Mouse (Mus musculus): ENCODE data around the gene Plac8. TPM values are rescaled to one million over a fixed set of nuclear protein-coding genes. Genes with fewer than 3 reads are reported as not detected.

Gene Plac8
- total and polyA plus RNA-seq, 2 experiments = 18.2 to 29.7 TPM

DNA sequence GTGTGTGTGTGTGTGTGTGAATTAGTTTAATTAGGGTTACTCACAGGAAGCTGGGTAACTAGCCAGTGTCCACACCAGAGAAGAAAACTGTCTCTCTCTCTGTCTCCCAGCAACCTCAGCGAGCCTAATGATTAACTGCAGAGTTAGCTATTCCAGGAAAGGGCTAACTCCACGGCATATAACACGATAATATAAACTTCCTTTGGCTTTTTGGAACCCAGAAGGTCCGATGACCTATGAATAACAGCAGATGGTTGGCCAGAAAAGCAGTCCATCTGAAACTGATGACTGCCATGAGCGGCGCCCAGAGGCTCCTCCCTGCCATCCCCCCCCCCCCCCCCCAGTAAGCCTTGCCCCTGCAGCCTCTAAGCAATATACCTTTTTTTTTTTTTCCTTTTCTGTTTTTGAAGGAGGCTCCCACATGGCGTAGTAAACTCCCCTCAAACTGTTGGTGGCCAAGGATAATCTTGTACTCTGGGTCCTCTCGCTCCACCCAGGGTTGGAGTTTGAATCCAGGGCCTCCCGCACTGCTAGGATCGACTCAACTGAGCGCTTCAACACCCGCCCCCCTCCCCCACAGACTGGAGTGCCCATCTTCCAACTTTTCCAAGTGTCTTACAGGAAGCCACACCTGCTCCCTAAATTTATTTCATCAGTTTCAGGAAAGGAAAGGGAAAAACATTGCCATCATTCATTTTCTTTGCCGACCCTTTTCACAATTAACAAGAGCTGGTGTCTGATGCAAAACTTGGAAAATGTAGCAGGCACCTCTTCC, 4.6 kb downstream of the Plac8 start:
- H3K79me2 ChIP-seq (ENCODE audit: control insufficient read depth, insufficient read depth, low read length) = 0 out of 2 replicates have a peak, but pooled peaks cover 3% of the 10 kb centered on the region
- no peak for TF ChIP-seq POLR2A (IDR thresholded peaks at IDR 0.05; ENCODE audit: extremely low read depth, insufficient read depth, low read length)
- TF ChIP-seq CTCF (IDR thresholded peaks at IDR 0.05; ENCODE audit: low read depth, low read length) = no peak
- H3K4me1 ChIP-seq (ENCODE audit: control insufficient read depth, insufficient read depth, low read length) = peaks cover 7% of the 10 kb centered on the region
- H3K27ac ChIP-seq (replicated peaks; ENCODE audit: insufficient read depth, low read depth, low read length) = peak overlapping the region; percentile 77
- H3K27me3 ChIP-seq (ENCODE audit: control insufficient read depth, insufficient read depth, low read length) = no peaks in the 10 kb centered on the region
- peak overlapping the region; percentile 32; the same call in 1 of the 2 replicates for H3K9ac ChIP-seq (ENCODE audit: low read depth, low read length)
- DNase-seq (ENCODE audit: extremely low read depth, low read depth, low spot score) = peak; percentile 74
- 15% methylated on average over 13 of the region's 13 CpGs for WGBS
- H3K4me3 ChIP-seq (ENCODE audit: insufficient read depth, low read depth, low read length) = peak overlapping the region; percentile 21; the same call in 1 of the 2 replicates
- H3K36me3 ChIP-seq (ENCODE audit: control insufficient read depth, insufficient read depth, low read length) = no peaks in the 10 kb centered on the region

DNA sequence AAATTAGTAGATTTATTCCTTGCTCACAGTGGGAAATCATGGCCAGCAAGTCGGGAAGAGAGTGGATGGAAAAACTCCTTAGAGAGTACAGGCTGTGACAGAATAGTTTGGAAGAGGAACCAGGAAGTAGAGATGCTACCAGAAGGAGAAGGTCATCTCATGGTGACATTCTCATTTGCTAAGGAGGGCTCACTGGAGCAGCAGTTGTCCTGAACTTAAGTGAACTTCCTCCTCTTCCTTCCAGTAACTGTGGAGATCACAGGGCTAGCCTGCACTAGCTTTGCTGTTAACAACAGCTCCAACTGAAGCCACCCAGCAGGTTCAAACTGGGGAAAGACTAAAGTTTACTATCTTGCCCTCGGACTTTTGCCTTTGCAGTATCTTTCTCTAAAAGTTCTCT, 5.2 kb downstream of the Plac8 start:
- Histone ChIP-seq H3K27me3 (ENCODE audit: control insufficient read depth, insufficient read depth, low read length) (no peaks in the 10 kb centered on the region), H3K9ac (ENCODE audit: low read depth, low read length) (peak overlapping the region; percentile 32; the same call in 1 of the 2 replicates), H3K79me2 (ENCODE audit: control insufficient read depth, insufficient read depth, low read length) (0 out of 2 replicates have a peak, but pooled peaks cover 3% of the 10 kb centered on the region), H3K4me3 (ENCODE audit: insufficient read depth, low read depth, low read length) (peak overlapping the region; percentile 43; the same call in 1 of the 2 replicates), H3K36me3 (ENCODE audit: control insufficient read depth, insufficient read depth, low read length) (no peaks in the 10 kb centered on the region), H3K27ac (replicated peaks; ENCODE audit: insufficient read depth, low read depth, low read length) (peak overlapping the region; percentile 77), H3K4me1 (ENCODE audit: control insufficient read depth, insufficient read depth, low read length) (peaks cover 7% of the 10 kb centered on the region)
- no peak for TF ChIP-seq CTCF (IDR thresholded peaks at IDR 0.05; ENCODE audit: low read depth, low read length)
- TF ChIP-seq POLR2A (IDR thresholded peaks at IDR 0.05; ENCODE audit: extremely low read depth, insufficient read depth, low read length) = no peak
- DNase-seq (ENCODE audit: extremely low read depth, low read depth, low spot score) = peak; percentile 61
- WGBS = 33% methylated on average over 2 of the region's 2 CpGs

DNA sequence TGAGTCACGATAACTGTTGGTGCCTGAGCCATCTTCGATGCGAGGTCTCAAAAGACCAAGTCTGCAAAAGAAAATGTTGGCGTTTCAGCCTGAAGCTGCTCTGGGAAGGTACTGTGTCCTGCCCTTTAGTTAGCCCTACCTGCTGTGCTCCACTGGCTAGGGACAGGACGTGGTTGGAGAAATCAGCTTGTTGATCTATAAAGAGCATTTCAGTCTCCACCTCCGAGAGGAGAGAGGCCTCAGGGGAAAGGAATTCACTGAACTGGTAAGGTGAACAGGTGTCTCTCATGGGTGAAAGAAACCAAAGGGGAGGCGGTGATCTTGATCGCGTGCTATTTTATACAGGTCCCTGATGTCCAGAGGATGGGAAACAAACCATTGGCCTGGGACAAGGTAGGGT, 9.3 kb downstream of the Plac8 start:
- TF ChIP-seq POLR2A (IDR thresholded peaks at IDR 0.05; ENCODE audit: extremely low read depth, insufficient read depth, low read length) = no peak
- no peak for TF ChIP-seq CTCF (IDR thresholded peaks at IDR 0.05; ENCODE audit: low read depth, low read length)
- DNase-seq (ENCODE audit: extremely low read depth, low read depth, low spot score) = no peak
- Histone ChIP-seq H3K27me3 (ENCODE audit: control insufficient read depth, insufficient read depth, low read length) (no peaks in the 10 kb centered on the region), H3K4me1 (ENCODE audit: control insufficient read depth, insufficient read depth, low read length) (peaks cover 7% of the 10 kb centered on the region), H3K79me2 (ENCODE audit: control insufficient read depth, insufficient read depth, low read length) (0 out of 2 replicates have a peak, but pooled peaks cover 3% of the 10 kb centered on the region), H3K9ac (ENCODE audit: low read depth, low read length) (no peak overlapping the region), H3K27ac (replicated peaks; ENCODE audit: insufficient read depth, low read depth, low read length) (no peak overlapping the region), H3K36me3 (ENCODE audit: control insufficient read depth, insufficient read depth, low read length) (no peaks in the 10 kb centered on the region), H3K4me3 (ENCODE audit: insufficient read depth, low read depth, low read length) (no peak overlapping the region)
- WGBS = 96% methylated on average over 9 of the region's 9 CpGs

DNA sequence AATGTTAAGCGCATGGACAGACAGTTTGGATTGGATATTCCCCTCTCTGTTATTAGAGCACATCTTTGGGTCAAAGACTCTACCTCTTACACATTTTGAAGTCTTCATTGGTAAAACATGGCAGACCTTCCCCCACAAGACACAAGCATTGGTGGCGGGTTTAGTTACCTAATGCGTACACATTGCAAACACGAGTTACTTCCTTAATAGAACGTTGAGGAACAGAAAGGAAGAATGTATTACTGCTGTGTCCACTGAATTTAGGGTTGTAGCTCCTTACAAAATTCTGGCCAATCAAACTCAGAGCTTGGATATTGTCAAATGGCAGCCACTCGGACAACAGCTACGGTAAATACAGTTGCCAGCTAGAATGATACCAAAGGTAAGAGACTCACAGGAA, 12.7 kb downstream of the Plac8 start:
- Histone ChIP-seq H3K27me3 (ENCODE audit: control insufficient read depth, insufficient read depth, low read length) (no peaks in the 10 kb centered on the region), H3K27ac (replicated peaks; ENCODE audit: insufficient read depth, low read depth, low read length) (no peak overlapping the region), H3K9ac (ENCODE audit: low read depth, low read length) (no peak overlapping the region), H3K4me1 (ENCODE audit: control insufficient read depth, insufficient read depth, low read length) (peaks cover 9% of the 10 kb centered on the region; the same call in 1 of the 2 replicates), H3K79me2 (ENCODE audit: control insufficient read depth, insufficient read depth, low read length) (no peaks in the 10 kb centered on the region), H3K4me3 (ENCODE audit: insufficient read depth, low read depth, low read length) (no peak overlapping the region), H3K36me3 (ENCODE audit: control insufficient read depth, insufficient read depth, low read length) (no peaks in the 10 kb centered on the region)
- TF ChIP-seq CTCF (IDR thresholded peaks at IDR 0.05; ENCODE audit: low read depth, low read length) (no peak), POLR2A (IDR thresholded peaks at IDR 0.05; ENCODE audit: extremely low read depth, insufficient read depth, low read length) (no peak)
- no peak for DNase-seq (ENCODE audit: extremely low read depth, low read depth, low spot score)
- WGBS = 89% methylated on average over 7 of the region's 7 CpGs

DNA sequence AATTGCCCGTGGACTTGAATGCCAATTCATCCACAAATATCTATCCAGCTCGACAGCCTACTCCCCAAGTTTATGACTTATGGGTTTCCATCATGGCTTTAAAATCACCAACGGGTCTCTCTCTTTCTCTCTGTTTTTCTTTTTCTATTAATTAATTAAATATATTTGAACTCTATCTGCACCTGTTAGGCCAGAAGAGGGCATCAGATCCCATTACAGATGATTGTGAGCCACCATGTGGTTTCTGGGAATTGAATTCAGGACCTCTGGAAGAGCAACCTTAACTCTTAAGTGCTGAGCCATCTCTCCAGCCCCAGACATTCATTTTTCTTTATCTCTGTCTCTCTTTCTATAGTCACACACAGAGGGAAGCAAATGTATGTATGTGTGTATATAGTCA, 13.3 kb downstream of the Plac8 start:
- H3K4me1 ChIP-seq (ENCODE audit: control insufficient read depth, insufficient read depth, low read length) = peaks cover 9% of the 10 kb centered on the region; the same call in 1 of the 2 replicates
- WGBS = 77% methylated on average over 3 of the region's 3 CpGs
- H3K36me3 ChIP-seq (ENCODE audit: control insufficient read depth, insufficient read depth, low read length) = no peaks in the 10 kb centered on the region; the same call in 1 of the 2 replicates
- no peak for TF ChIP-seq POLR2A (IDR thresholded peaks at IDR 0.05; ENCODE audit: extremely low read depth, insufficient read depth, low read length)
- no peak for TF ChIP-seq CTCF (IDR thresholded peaks at IDR 0.05; ENCODE audit: low read depth, low read length)
- no peak for DNase-seq (ENCODE audit: extremely low read depth, low read depth, low spot score)
- no peak overlapping the region for H3K27ac ChIP-seq (replicated peaks; ENCODE audit: insufficient read depth, low read depth, low read length)
- no peaks in the 10 kb centered on the region for H3K79me2 ChIP-seq (ENCODE audit: control insufficient read depth, insufficient read depth, low read length)
- H3K9ac ChIP-seq (ENCODE audit: low read depth, low read length) = no peak overlapping the region
- H3K27me3 ChIP-seq (ENCODE audit: control insufficient read depth, insufficient read depth, low read length) = no peaks in the 10 kb centered on the region
- no peak overlapping the region for H3K4me3 ChIP-seq (ENCODE audit: insufficient read depth, low read depth, low read length)

DNA sequence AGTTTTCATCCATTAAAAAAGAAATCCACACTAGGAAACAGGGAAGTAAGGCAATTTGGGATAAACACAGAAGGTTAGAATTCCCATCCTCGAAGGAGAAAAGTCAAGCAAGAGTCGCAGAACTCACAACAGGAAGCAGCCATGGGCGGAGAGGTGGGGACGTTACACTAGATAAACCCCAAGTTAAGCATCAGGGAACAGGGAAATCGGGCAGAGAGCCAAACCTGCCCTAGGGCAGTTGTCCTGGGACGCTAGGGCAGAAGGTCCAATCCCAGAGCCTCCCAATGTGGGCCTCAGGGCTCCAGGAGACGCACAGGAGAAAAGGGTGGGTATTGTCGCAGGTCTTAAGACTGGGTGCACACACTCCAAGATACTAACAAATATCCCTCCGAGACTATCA, 14.5 kb downstream of the Plac8 start:
- Histone ChIP-seq H3K4me1 (ENCODE audit: control insufficient read depth, insufficient read depth, low read length) (peaks cover 9% of the 10 kb centered on the region; the same call in 1 of the 2 replicates), H3K9ac (ENCODE audit: low read depth, low read length) (no peak overlapping the region), H3K27ac (replicated peaks; ENCODE audit: insufficient read depth, low read depth, low read length) (peak overlapping the region; percentile 65; the same call in 1 of the 2 replicates), H3K79me2 (ENCODE audit: control insufficient read depth, insufficient read depth, low read length) (no peaks in the 10 kb centered on the region), H3K27me3 (ENCODE audit: control insufficient read depth, insufficient read depth, low read length) (no peaks in the 10 kb centered on the region), H3K36me3 (ENCODE audit: control insufficient read depth, insufficient read depth, low read length) (no peaks in the 10 kb centered on the region; the same call in 1 of the 2 replicates), H3K4me3 (ENCODE audit: insufficient read depth, low read depth, low read length) (no peak overlapping the region)
- no peak for TF ChIP-seq POLR2A (IDR thresholded peaks at IDR 0.05; ENCODE audit: extremely low read depth, insufficient read depth, low read length)
- WGBS = 49% methylated on average over 9 of the region's 9 CpGs
- DNase-seq (ENCODE audit: extremely low read depth, low read depth, low spot score) = peak; percentile 38
